Mouse (Mus musculus) erythroblast, embryonic 14.5 days (primary cell): ENCODE results near the gene Mcf2l. TPM values are rescaled to one million over a fixed set of nuclear protein-coding genes. Genes with fewer than 3 reads are reported as not detected.

Experiments
- H3K27me3 ChIP-seq: 2 replicates; pipeline ENCODE4 v1.6.1; 2012; ENCODE audit warnings: inconsistent platforms; ENCODE audit not compliant: control insufficient read depth
- H3K36me3 ChIP-seq: 2 replicates; pipeline ENCODE4 v1.6.1; 2012; ENCODE audit warnings: mild to moderate bottlenecking, inconsistent platforms; ENCODE audit not compliant: control insufficient read depth
- H3K4me1 ChIP-seq: 2 replicates; pipeline ENCODE4 v1.6.1; 2012; ENCODE audit warnings: inconsistent platforms; ENCODE audit not compliant: control insufficient read depth
- H3K4me3 ChIP-seq: replicated peaks from 2 replicates; pipeline ENCODE3; 2012; ENCODE audit warnings: moderate library complexity, mild to moderate bottlenecking, inconsistent platforms
- H3K9me3 ChIP-seq: 2 replicates; pipeline ENCODE4 v1.6.1; 2012; ENCODE audit warnings: low read length, inconsistent platforms, mixed read lengths; ENCODE audit not compliant: control insufficient read depth
- GATA1 ChIP-seq: IDR thresholded peaks from 2 replicates; pipeline ENCODE4 v1.6.1; 2012; ENCODE audit warnings: low read length, inconsistent platforms, mixed read lengths
- TAL1 ChIP-seq: IDR thresholded peaks from 3 replicates; pipeline ENCODE4 v1.6.1; 2012; ENCODE audit warnings: low read length, inconsistent platforms, mixed read lengths
- polyA plus RNA-seq: library from polyadenylated mRNA; stranded (reverse); fragments of >175 nt; gene quantifications from 2 replicates; pipeline ENCODE4 v1.2.3, GENCODE M21; 2012

Gene Mcf2l
- polyA plus RNA-seq, 1 experiment = 0.05 TPM

GRCm38 (mm10) chr8:12994468-12994867, 120.9 kb downstream of the Mcf2l start:
- Histone ChIP-seq H3K4me1 (no peaks in the 10 kb centered on the region), H3K27me3 (no peaks in the 10 kb centered on the region), H3K4me3 (no peak overlapping the region), H3K36me3 (no peaks in the 10 kb centered on the region), H3K9me3 (no peaks in the 10 kb centered on the region)
- TF ChIP-seq TAL1 = no peak
- TF ChIP-seq GATA1 = no peak

- H3K36me3 ChIP-seq = no peaks in the 10 kb centered on the region
- H3K4me3 ChIP-seq = no peak overlapping the region
- TF ChIP-seq TAL1 (no peak), GATA1 (no peak)
- H3K4me1 ChIP-seq = no peaks in the 10 kb centered on the region
- no peaks in the 10 kb centered on the region for H3K27me3 ChIP-seq
- H3K9me3 ChIP-seq = no peaks in the 10 kb centered on the region
These were observed 121.9 kb downstream of the Mcf2l start for GRCm38 (mm10) chr8:12995481-12995880.

GRCm38 (mm10) chr8:12996831-12997275, 123.2 kb downstream of the Mcf2l start:
- no peak overlapping the region for H3K4me3 ChIP-seq
- no peaks in the 10 kb centered on the region for H3K4me1 ChIP-seq
- H3K27me3 ChIP-seq = no peaks in the 10 kb centered on the region
- TF ChIP-seq GATA1 (no peak), TAL1 (no peak)
- H3K9me3 ChIP-seq = no peaks in the 10 kb centered on the region
- H3K36me3 ChIP-seq = no peaks in the 10 kb centered on the region

- TF ChIP-seq TAL1 (no peak), GATA1 (no peak)
- Histone ChIP-seq H3K4me3 (no peak overlapping the region), H3K27me3 (no peaks in the 10 kb centered on the region), H3K9me3 (no peaks in the 10 kb centered on the region), H3K36me3 (no peaks in the 10 kb centered on the region), H3K4me1 (no peaks in the 10 kb centered on the region)
These were observed 124.7 kb downstream of the Mcf2l start for GRCm38 (mm10) chr8:12998331-12998730.

- no peaks in the 10 kb centered on the region for H3K9me3 ChIP-seq
- no peaks in the 10 kb centered on the region for H3K4me1 ChIP-seq
- no peak overlapping the region for H3K4me3 ChIP-seq
- H3K36me3 ChIP-seq = no peaks in the 10 kb centered on the region
- TF ChIP-seq GATA1 (no peak), TAL1 (no peak)
- no peaks in the 10 kb centered on the region for H3K27me3 ChIP-seq
These were observed 126.2 kb downstream of the Mcf2l start for GRCm38 (mm10) chr8:12999793-13000192.

- H3K27me3 ChIP-seq = no peaks in the 10 kb centered on the region
- no peak overlapping the region for H3K4me3 ChIP-seq
- no peaks in the 10 kb centered on the region for H3K4me1 ChIP-seq
- TF ChIP-seq GATA1 (no peak), TAL1 (no peak)
- no peaks in the 10 kb centered on the region for H3K36me3 ChIP-seq
- H3K9me3 ChIP-seq = peaks cover 6% of the 10 kb centered on the region
These were observed 133.9 kb downstream of the Mcf2l start for GRCm38 (mm10) chr8:13007458-13007857.

GRCm38 (mm10) chr8:13010313-13010712, 136.7 kb downstream of the Mcf2l start:
- Histone ChIP-seq H3K9me3 (peaks cover 6% of the 10 kb centered on the region), H3K4me1 (no peaks in the 10 kb centered on the region), H3K36me3 (no peaks in the 10 kb centered on the region), H3K4me3 (no peak overlapping the region), H3K27me3 (no peaks in the 10 kb centered on the region)
- TF ChIP-seq TAL1 = no peak
- TF ChIP-seq GATA1 = no peak

- no peaks in the 10 kb centered on the region for H3K27me3 ChIP-seq
- H3K4me3 ChIP-seq = no peak overlapping the region
- H3K4me1 ChIP-seq = no peaks in the 10 kb centered on the region
- TF ChIP-seq GATA1 = no peak
- TF ChIP-seq TAL1 = no peak
- H3K9me3 ChIP-seq = no peaks in the 10 kb centered on the region
- H3K36me3 ChIP-seq = no peaks in the 10 kb centered on the region
These were observed 146.0 kb downstream of the Mcf2l start for GRCm38 (mm10) chr8:13019560-13019959.

GRCm38 (mm10) chr8:13021830-13022229, 148.2 kb downstream of the Mcf2l start:
- Histone ChIP-seq H3K9me3 (no peaks in the 10 kb centered on the region), H3K36me3 (no peaks in the 10 kb centered on the region)
- TF ChIP-seq TAL1 = no peak
- TF ChIP-seq GATA1 = no peak

More at GRCm38 (mm10) chr8:13021830-13022229, 148.2 kb downstream of the Mcf2l start:
- no peaks in the 10 kb centered on the region for H3K27me3 ChIP-seq
- H3K4me3 ChIP-seq = no peak overlapping the region
- no peaks in the 10 kb centered on the region for H3K4me1 ChIP-seq
